Mouse (Mus musculus) monocyte, adult 5-6 weeks (primary cell): Measurements from ENCODE around the gene 9130230L23Rik. TPM values are rescaled to one million over a fixed set of nuclear protein-coding genes. Genes with fewer than 3 reads are reported as not detected.

ENCODE experiments used
- total RNA-seq: library from RNA; stranded (forward); fragments of 200-1000, 200-491, 200-594 nt; gene quantifications from 3 replicates; pipeline ENCODE4 v1.2.3, GENCODE M21; 2017

9130230L23Rik gene
- total RNA-seq, 1 experiment from 2014 or later = not detected

Other genes starting within 250 kb of the 9130230L23Rik start
- gene N4bp2, start 240.8 kb downstream of the 9130230L23Rik start, total RNA-seq = 28.2 to 33.1 TPM (median 28.9 TPM) in 3 replicates
- gene Rhoh, start 143.1 kb downstream of the 9130230L23Rik start, total RNA-seq = 33.3 to 42.9 TPM (median 38.6 TPM) in 3 replicates
- not detected in 3 replicates for gene Chrna9, start 69.4 kb downstream of the 9130230L23Rik start, total RNA-seq
- gene Rbm47, start 168.8 kb upstream of the 9130230L23Rik start, total RNA-seq = 14.4 to 23.3 TPM (median 16.8 TPM) in 3 replicates